16 mouse cellular contexts compared by ENCODE assay signal in the genomic region with DNA sequence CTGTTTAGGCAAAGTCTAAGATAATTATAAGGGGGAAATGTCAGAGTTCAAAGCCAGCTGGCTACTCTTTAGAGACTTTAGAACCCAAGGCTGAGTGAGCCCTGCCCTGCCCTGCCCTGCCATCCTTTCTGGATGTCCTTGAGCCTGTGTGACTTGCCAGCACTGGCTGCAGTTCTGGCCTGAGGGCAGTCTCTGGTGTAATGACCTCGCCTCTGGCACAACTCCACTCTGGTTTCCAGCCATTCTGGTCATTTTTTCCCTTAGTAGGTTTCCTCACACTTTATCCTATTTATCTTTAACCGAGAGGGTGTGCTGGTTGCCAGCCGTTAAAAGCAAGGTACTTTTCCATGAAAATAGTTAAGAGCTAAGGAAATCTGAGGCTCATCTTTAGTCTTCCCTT. TPM values are rescaled to one million over a fixed set of nuclear protein-coding genes. Genes with fewer than 3 reads are reported as not detected.
A peak's percentile ranks its signal among the peaks of the same experiment; 100 is the strongest.
DNase-seq lines count a peak whose midpoint lies in the region; ATAC-seq lines count a peak whose summit lies in the region.
"Had no signal": no experiment of that assay in that cellular context is flagged by ENCODE, and none has a peak within 500 bp of the region (broad histone marks: within the 10 kb centered on the region; RNA-seq: fewer than 3 reads in every experiment).

No protein-coding gene starts in this region.

- no peaks in the 10 kb centered on the region for H3K9me3 ChIP-seq in heart, embryonic 11.5 days (replicated peaks; ENCODE audit: control insufficient read depth, low read length)
- no peaks in the 10 kb centered on the region for H3K9me3 ChIP-seq in heart, embryonic 13.5 days
- no peaks in the 10 kb centered on the region for H3K9me3 ChIP-seq in forebrain, embryonic 10.5 days
- H3K9me3 ChIP-seq: limb, embryonic 13.5 days; stomach, embryonic 15.5 days had no signal

- H3K4me3 ChIP-seq in heart, embryonic 11.5 days (ENCODE audit: low read depth, low read length): no peak overlapping the region
- no peak overlapping the region for H3K4me3 ChIP-seq in heart, embryonic 13.5 days
- H3K4me3 ChIP-seq in forebrain, embryonic 10.5 days: no peak overlapping the region
- H3K4me3 ChIP-seq: limb, embryonic 13.5 days; myocyte; stomach, embryonic 15.5 days had no signal

- peaks cover 10% of the 10 kb centered on the region for H3K36me3 ChIP-seq in heart, embryonic 11.5 days (ENCODE audit: control insufficient read depth, insufficient read depth, low read length)
- H3K36me3 ChIP-seq in heart, embryonic 13.5 days: peaks cover 40% of the 10 kb centered on the region
- 0 out of 2 replicates have a peak, but pooled peaks cover 2% of the 10 kb centered on the region for H3K36me3 ChIP-seq in forebrain, embryonic 10.5 days (replicated peaks)
- H3K36me3 ChIP-seq: stomach, embryonic 15.5 days had no signal

- 69% methylated on average over 3 of the region's 3 CpGs for WGBS in heart, embryonic 11.5 days (ENCODE audit: insufficient replicate concordance)
- 66% methylated on average over 3 of the region's 3 CpGs for WGBS in heart, embryonic 13.5 days
- 84% methylated on average over 3 of the region's 3 CpGs for WGBS in forebrain, embryonic 10.5 days

- H3K4me1 ChIP-seq in heart, embryonic 11.5 days (ENCODE audit: control insufficient read depth, insufficient read depth, low read length): peaks cover 32% of the 10 kb centered on the region
- peaks cover 72% of the 10 kb centered on the region for H3K4me1 ChIP-seq in heart, embryonic 13.5 days
- 0 out of 2 replicates have a peak, but pooled peaks cover 5% of the 10 kb centered on the region for H3K4me1 ChIP-seq in forebrain, embryonic 10.5 days
- H3K4me1 ChIP-seq: stomach, embryonic 15.5 days had no signal

- no peaks in the 10 kb centered on the region for H3K27me3 ChIP-seq in heart, embryonic 11.5 days (ENCODE audit: control insufficient read depth, insufficient read depth, low read length)
- no peaks in the 10 kb centered on the region for H3K27me3 ChIP-seq in heart, embryonic 13.5 days (replicated peaks)
- H3K27me3 ChIP-seq in forebrain, embryonic 10.5 days (ENCODE audit: poor library complexity, severe bottlenecking): no peaks in the 10 kb centered on the region
- H3K27me3 ChIP-seq: limb, embryonic 13.5 days; stomach, embryonic 15.5 days had no signal

- H3K9ac ChIP-seq in heart, embryonic 11.5 days (ENCODE audit: low read depth, low read length): no peak overlapping the region
- H3K9ac ChIP-seq in heart, embryonic 13.5 days: no peak overlapping the region
- H3K9ac ChIP-seq: hindbrain, embryonic 14.5 days; limb, embryonic 13.5 days; stomach, embryonic 15.5 days had no signal

- no peak for ATAC-seq in heart, embryonic 11.5 days (replicated peaks; ENCODE audit: insufficient number of reproducible peaks, low FRiP score, low TSS enrichment)
- no peak for ATAC-seq in heart, embryonic 13.5 days (ENCODE audit: extremely low read depth, insufficient number of reproducible peaks, low FRiP score, low TSS enrichment)
- ATAC-seq: CD4-positive, CD25-positive, alpha-beta regulatory T cell, adult 4 months; forebrain, embryonic 16.5 days had no signal

- peak; percentile 67 to 72 for DNase-seq in heart, adult 18-20 months
- peak; percentile 69 for DNase-seq in 3T3-L1 (ENCODE audit: low read depth, low spot score)
- peak; percentile 82 for DNase-seq in adrenal gland, postnatal 14 days
- no peak for DNase-seq in right cerebral cortex, postnatal 14 days
- no peak for DNase-seq in forebrain, embryonic 10.5 days (ENCODE audit: extremely low spot score, low spot score)
- DNase-seq in urinary bladder, adult 2 months (ENCODE audit: low spot score): no peak
- DNase-seq: lung, postnatal 4 days; right cerebral cortex, adult 18-20 months had no signal

- H3K27ac ChIP-seq in heart, embryonic 11.5 days (ENCODE audit: low read depth, low read length): no peak overlapping the region
- 0 out of 2 replicates have a peak overlapping the region, but pooled peaks have one; percentile 13 for H3K27ac ChIP-seq in heart, embryonic 13.5 days (replicated peaks)
- no peak overlapping the region for H3K27ac ChIP-seq in forebrain, embryonic 10.5 days
- H3K27ac ChIP-seq: hindbrain, embryonic 14.5 days; limb, embryonic 13.5 days; stomach, embryonic 15.5 days had no signal

- H3K4me2 ChIP-seq in heart, embryonic 11.5 days: no peak overlapping the region
- H3K4me2 ChIP-seq in heart, embryonic 13.5 days: no peak overlapping the region
- H3K4me2 ChIP-seq: hindbrain, embryonic 14.5 days; limb, embryonic 13.5 days; stomach, embryonic 15.5 days had no signal

RNA-seq across cellular contexts. Expression of a gene that starts 45.3 kb away (rescaled TPM):
- total RNA-seq in heart, adult 18-20 months (2021): 10 to 100 TPM; 36.7 to 38.2 TPM
- 37.0 and 48.8 TPM in 2 replicates for polyA plus RNA-seq in heart, embryonic 11.5 days (2014; fragmentation: Nextera tagmentation; extraction: Ambion mirVana)
- 64.8 and 67.3 TPM in 2 replicates for total RNA-seq in adrenal gland, postnatal 14 days (2021)
- polyA plus RNA-seq in heart, embryonic 13.5 days (2015; fragmentation: Nextera tagmentation; extraction: Ambion mirVana): 38.7 and 41.3 TPM in 2 replicates
- polyA plus RNA-seq in forebrain, embryonic 10.5 days (2016; fragmentation: Nextera tagmentation; extraction: Ambion mirVana): 7.3 and 7.6 TPM in 2 replicates
- 10.4 and 16.7 TPM in 2 replicates for polyA plus RNA-seq in urinary bladder, adult 2 months (2012; rRNA removed)
- polyA plus RNA-seq: CD4-positive, CD25-positive, alpha-beta regulatory T cell, adult 4 months had no signal

Comparison
In these comparisons a context has a peak if more than half of its experiments do, and no peak if none do; other contexts are left out.
1. DNase-seq: peak in heart, adult 18-20 months (2 of 2), 3T3-L1 (single experiment) and adrenal gland, postnatal 14 days (single experiment); none in right cerebral cortex, postnatal 14 days (single experiment), forebrain, embryonic 10.5 days (single experiment) and urinary bladder, adult 2 months (single experiment).